Mouse (Mus musculus) forebrain, embryonic 14.5 days (tissue): Measurements from ENCODE around the gene Esd. TPM values are rescaled to one million over a fixed set of nuclear protein-coding genes. Genes with fewer than 3 reads are reported as not detected.
A peak's percentile ranks its signal among the peaks of the same experiment; 100 is the strongest.

Experiments used
- ATAC-seq: fragments of 200-750 bp; cut with Nextera tagmentation; 2 replicates; pipeline ENCODE4 v1.8.0; 2017; ENCODE audit warnings: mild to moderate bottlenecking, moderate library complexity
- DNase-seq: peaks from one replicate; pipeline ENCODE4 v3.0.0-alpha.2; 2015; ENCODE audit warnings: low spot score
- H3K27ac ChIP-seq: fragments of 300-500 bp; sonication (generic); 2 replicates; pipeline ENCODE4 v1.5.1; 2014; ENCODE audit warnings: low read depth, mild to moderate bottlenecking, control low read depth, low read length, moderate library complexity
- H3K27me3 ChIP-seq: fragments of 300-500 bp; sonication (generic); replicated peaks from 2 replicates; pipeline ENCODE4 v1.6.1; 2014; ENCODE audit warnings: low read length, control low read depth, mixed read lengths; ENCODE audit not compliant: control insufficient read depth, insufficient read depth
- H3K36me3 ChIP-seq: fragments of 300-500 bp; sonication (generic); 2 replicates; pipeline ENCODE4 v1.6.1; 2014; ENCODE audit warnings: low read length, control low read depth; ENCODE audit not compliant: control insufficient read depth, insufficient read depth
- H3K4me1 ChIP-seq: fragments of 300-500 bp; sonication (generic); 2 replicates; pipeline ENCODE4 v1.6.1; 2014; ENCODE audit warnings: antibody characterized with exemption, low read length, control low read depth; ENCODE audit not compliant: control insufficient read depth, insufficient read depth
- H3K4me2 ChIP-seq: fragments of 300-500 bp; sonication (generic); 2 replicates; pipeline ENCODE4 v1.6.1; 2014; ENCODE audit warnings: mild to moderate bottlenecking, control low read depth, low read length
- H3K4me3 ChIP-seq: fragments of 300-500 bp; sonication (generic); 2 replicates; pipeline ENCODE4 v1.5.1; 2014; ENCODE audit warnings: low read depth, low read length, control low read depth
- H3K9ac ChIP-seq: fragments of 300-500 bp; sonication (generic); 2 replicates; pipeline ENCODE4 v1.6.1; 2014; ENCODE audit warnings: mild to moderate bottlenecking, low read length, control low read depth, moderate library complexity
- H3K9me3 ChIP-seq: fragments of 300-500 bp; sonication (generic); replicated peaks from 2 replicates; pipeline ENCODE4 v1.6.1; 2016; ENCODE audit warnings: low read length, control low read depth, mixed read lengths; ENCODE audit not compliant: control insufficient read depth
- WGBS: fragments of 180-500 bp; shearing (Covaris S2); extraction: QIAGEN DNeasy Blood & Tissue Kit; methylation state at CpG from one replicate; pipeline ENCODE4 v1.1.7; 2014; 5-methylcytosine and 5-hydroxymethylcytosine counted together
- polyA plus RNA-seq: library from polyadenylated mRNA; unstranded; fragments of >200 nt; fragmentation: Nextera tagmentation; extraction: Ambion mirVana; gene quantifications from 2 replicates; pipeline ENCODE4 v1.2.1, GENCODE M21; 2014

The Esd gene
- polyA plus RNA-seq, 1 experiment from 2014 or later = 355 TPM

GRCm38 (mm10) chr14:74731221-74732078 lies 647 bp upstream of the Esd start:
- 31% methylated on average over 9 of the region's 9 CpGs for WGBS
- no peak overlapping the region for H3K27ac ChIP-seq
- DNase-seq = no peak

GRCm38 (mm10) chr14:74733397-74733796 lies 1.3 kb downstream of the Esd start:
- Histone ChIP-seq H3K36me3 (peaks cover 17% of the 10 kb centered on the region; the same call in 1 of the 2 replicates), H3K4me3 (peak overlapping the region; percentile 81; the same call in 1 of the 2 replicates), H3K27me3 (no peaks in the 10 kb centered on the region), H3K9me3 (no peaks in the 10 kb centered on the region), H3K9ac (peak overlapping the region; percentile 84; the same call in 1 of the 2 replicates), H3K4me2 (peak overlapping the region; percentile 72), H3K4me1 (peaks cover 10% of the 10 kb centered on the region), H3K27ac (no peak overlapping the region)
- ATAC-seq = no peak
- WGBS = 42% methylated on average over 2 of the region's 2 CpGs
- no peak for DNase-seq

More at GRCm38 (mm10) chr14:74731221-74732078, 647 bp upstream of the Esd start:
- Histone ChIP-seq H3K27me3 (no peaks in the 10 kb centered on the region), H3K9me3 (no peaks in the 10 kb centered on the region), H3K4me3 (peak overlapping the region; percentile 81), H3K4me1 (peaks cover 10% of the 10 kb centered on the region), H3K36me3 (no peaks in the 10 kb centered on the region), H3K9ac (peak overlapping the region; percentile 84), H3K4me2 (peak overlapping the region; percentile 72)
- no peak for ATAC-seq

- DNase-seq (no peak), ATAC-seq (no peak)
- no peaks in the 10 kb centered on the region for H3K27me3 ChIP-seq
- peaks cover 10% of the 10 kb centered on the region for H3K4me1 ChIP-seq
- H3K4me3 ChIP-seq = no peak overlapping the region
- no peak overlapping the region for H3K4me2 ChIP-seq
- no peak overlapping the region for H3K9ac ChIP-seq
- 90% methylated on average over 6 of the region's 6 CpGs for WGBS
- H3K36me3 ChIP-seq = peaks cover 36% of the 10 kb centered on the region
- no peak overlapping the region for H3K27ac ChIP-seq
- H3K9me3 ChIP-seq = no peaks in the 10 kb centered on the region
These were observed 3.4 kb downstream of the Esd start for GRCm38 (mm10) chr14:74735471-74735870.

GRCm38 (mm10) chr14:74736850-74737249 lies 4.8 kb downstream of the Esd start:
- H3K9me3 ChIP-seq = no peaks in the 10 kb centered on the region
- ATAC-seq = no peak
- 97% methylated on average over 6 of the region's 6 CpGs for WGBS
- peaks cover 10% of the 10 kb centered on the region for H3K4me1 ChIP-seq
- no peak overlapping the region for H3K4me3 ChIP-seq
- H3K4me2 ChIP-seq = no peak overlapping the region
- H3K36me3 ChIP-seq = peaks cover 50% of the 10 kb centered on the region
- no peak overlapping the region for H3K27ac ChIP-seq
- no peak overlapping the region for H3K9ac ChIP-seq
- no peaks in the 10 kb centered on the region for H3K27me3 ChIP-seq
- no peak for DNase-seq

GRCm38 (mm10) chr14:74764191-74764918 lies 32.3 kb downstream of the Esd start:
- Histone ChIP-seq H3K4me1 (no peaks in the 10 kb centered on the region), H3K4me3 (no peak overlapping the region), H3K27ac (no peak overlapping the region), H3K27me3 (no peaks in the 10 kb centered on the region), H3K9ac (no peak overlapping the region), H3K9me3 (no peaks in the 10 kb centered on the region), H3K4me2 (no peak overlapping the region), H3K36me3 (0 out of 2 replicates have a peak, but pooled peaks cover 6% of the 10 kb centered on the region)
- DNase-seq (peak; percentile 76), ATAC-seq (peak; percentile 54)
- WGBS = 58% methylated on average over 10 of the region's 10 CpGs

- WGBS = 62% methylated on average over 1 of the region's 1 CpGs
- no peak overlapping the region for H3K9ac ChIP-seq
- no peaks in the 10 kb centered on the region for H3K4me1 ChIP-seq
- H3K36me3 ChIP-seq = peaks cover 15% of the 10 kb centered on the region; the same call in 1 of the 2 replicates
- no peak overlapping the region for H3K27ac ChIP-seq
- H3K4me2 ChIP-seq = no peak overlapping the region
- no peaks in the 10 kb centered on the region for H3K9me3 ChIP-seq
- H3K27me3 ChIP-seq = no peaks in the 10 kb centered on the region
- peak; percentile 52; the same call in 1 of the 2 replicates for ATAC-seq
- H3K4me3 ChIP-seq = no peak overlapping the region
- peak; percentile 59 for DNase-seq
These were observed 35.8 kb downstream of the Esd start for GRCm38 (mm10) chr14:74767892-74768291.

- Histone ChIP-seq H3K9me3 (no peaks in the 10 kb centered on the region), H3K36me3 (peaks cover 10% of the 10 kb centered on the region; the same call in 1 of the 2 replicates), H3K9ac (no peak overlapping the region), H3K27ac (no peak overlapping the region), H3K4me2 (no peak overlapping the region), H3K4me1 (no peaks in the 10 kb centered on the region), H3K4me3 (no peak overlapping the region), H3K27me3 (no peaks in the 10 kb centered on the region)
- ATAC-seq (no peak), DNase-seq (no peak)
- WGBS = 76% methylated on average over 10 of the region's 10 CpGs
These were observed 42.0 kb downstream of the Esd start for GRCm38 (mm10) chr14:74774046-74774619.

- ATAC-seq = no peak
- Histone ChIP-seq H3K9me3 (no peaks in the 10 kb centered on the region), H3K36me3 (peaks cover 18% of the 10 kb centered on the region), H3K4me3 (no peak overlapping the region), H3K9ac (no peak overlapping the region), H3K27ac (no peak overlapping the region), H3K4me1 (no peaks in the 10 kb centered on the region), H3K4me2 (no peak overlapping the region), H3K27me3 (no peaks in the 10 kb centered on the region)
- WGBS = 93% methylated on average over 11 of the region's 11 CpGs
- no peak for DNase-seq
These were observed 52.3 kb downstream of the Esd start for GRCm38 (mm10) chr14:74784243-74784934.
